Mouse (Mus musculus) heart, embryonic 14.5 days (tissue): ENCODE measurements at regions not wholly inside any gene's neighbourhood (a gene's known extent, or its start where the extent isn't known, plus 50 kb on each side); places are given as distances from the start of the nearest gene placed in this dataset.

Source experiments
- ATAC-seq: fragments of 200-750 bp; cut with Nextera tagmentation; 2 replicates; pipeline ENCODE4 v1.8.0; 2017; ENCODE audit warnings: low read depth, moderate TSS enrichment; ENCODE audit not compliant: insufficient number of reproducible peaks, insufficient read depth, low FRiP score
- H3K27ac ChIP-seq, 2 experiments: fragments of 200-500 bp in 1 of 2; fragments of 300-500 bp in 1 of 2; sonication (generic) in 1 of 2; replicated peaks in 1 of 2; 2 replicates each; pipeline ENCODE4 v1.5.1; 2012 to 2014; ENCODE audit warnings: low read depth in 2 of 2, low read length in 2 of 2, control low read depth in 1 of 2, mild to moderate bottlenecking in 1 of 2, mixed read lengths in 1 of 2; ENCODE audit not compliant: control insufficient read depth in 1 of 2, insufficient read depth in 1 of 2
- H3K27me3 ChIP-seq: fragments of 300-500 bp; sonication (generic); 2 replicates; pipeline ENCODE4 v1.6.1; 2014; ENCODE audit warnings: mild to moderate bottlenecking, low read length, control low read depth; ENCODE audit not compliant: control insufficient read depth, insufficient read depth
- H3K36me3 ChIP-seq: fragments of 300-500 bp; sonication (generic); 2 replicates; pipeline ENCODE4 v1.6.1; 2014; ENCODE audit warnings: mild to moderate bottlenecking, control low read depth, low read length, mixed read lengths; ENCODE audit not compliant: control insufficient read depth, insufficient read depth
- H3K4me1 ChIP-seq, 2 experiments: fragments of 200-500 bp in 1 of 2; fragments of 300-500 bp in 1 of 2; sonication (generic) in 1 of 2; 2 replicates each; pipeline ENCODE4 v1.6.1; 2012 to 2014; ENCODE audit warnings: low read length in 2 of 2, control low read depth in 1 of 2, mixed read lengths in 1 of 2; ENCODE audit not compliant: control insufficient read depth in 2 of 2, insufficient read depth in 2 of 2
- H3K4me2 ChIP-seq: fragments of 300-500 bp; sonication (generic); 2 replicates; pipeline ENCODE4 v1.6.1; 2014; ENCODE audit warnings: mild to moderate bottlenecking, low read length
- H3K4me3 ChIP-seq, 2 experiments: fragments of 200-500 bp in 1 of 2; fragments of 300-500 bp in 1 of 2; sonication (generic) in 1 of 2; 2 replicates each; pipeline ENCODE4 v1.5.1; 2012 to 2014; ENCODE audit warnings: low read length in 2 of 2, mild to moderate bottlenecking in 2 of 2, control low read depth in 1 of 2, low read depth in 1 of 2, moderate library complexity in 1 of 2; ENCODE audit not compliant: control insufficient read depth in 1 of 2, insufficient read depth in 1 of 2
- H3K9ac ChIP-seq: fragments of 300-500 bp; sonication (generic); 2 replicates; pipeline ENCODE4 v1.6.1; 2014; ENCODE audit warnings: mild to moderate bottlenecking, low read length
- H3K9me3 ChIP-seq: fragments of 300-500 bp; sonication (generic); 2 replicates; pipeline ENCODE4 v1.6.1; 2016; ENCODE audit warnings: low read length, control low read depth; ENCODE audit not compliant: control insufficient read depth
- WGBS: fragments of 180-500 bp; shearing (Covaris S2); extraction: QIAGEN DNeasy Blood & Tissue Kit; methylation state at CpG from one replicate; pipeline ENCODE4 v1.1.7; 2014; 5-methylcytosine and 5-hydroxymethylcytosine counted together

- Histone ChIP-seq H3K9ac (no peak overlapping the region), H3K4me1 (no peaks in the 10 kb centered on the region), H3K4me2 (no peak overlapping the region), H3K9me3 (no peaks in the 10 kb centered on the region), H3K27me3 (no peaks in the 10 kb centered on the region), H3K4me3 (no peak overlapping the region), H3K27ac (no peak overlapping the region), H3K36me3 (no peaks in the 10 kb centered on the region)
- WGBS = 83% methylated on average over 7 of the region's 7 CpGs
- no peak for ATAC-seq
Measured at GRCm38 (mm10) chr3:36329631-36330030, 107.5 kb upstream of the Qrfpr start.

- H3K4me3 ChIP-seq = no peak overlapping the region
- no peaks in the 10 kb centered on the region for H3K9me3 ChIP-seq
- no peak overlapping the region for H3K27ac ChIP-seq
- 64% methylated on average over 2 of the region's 2 CpGs for WGBS
- H3K9ac ChIP-seq = no peak overlapping the region
- no peaks in the 10 kb centered on the region for H3K27me3 ChIP-seq
- no peaks in the 10 kb centered on the region for H3K4me1 ChIP-seq
- no peak overlapping the region for H3K4me2 ChIP-seq
- ATAC-seq = no peak
- H3K36me3 ChIP-seq = no peaks in the 10 kb centered on the region
Measured at GRCm38 (mm10) chr3:36328927-36329326, 106.8 kb upstream of the Qrfpr start.

- H3K9me3 ChIP-seq = no peaks in the 10 kb centered on the region
- no peak for ATAC-seq
- no peak overlapping the region for H3K9ac ChIP-seq
- H3K4me3 ChIP-seq = no peak overlapping the region
- H3K4me1 ChIP-seq = no peaks in the 10 kb centered on the region
- H3K27me3 ChIP-seq = no peaks in the 10 kb centered on the region
- no peak overlapping the region for H3K27ac ChIP-seq
- H3K4me2 ChIP-seq = no peak overlapping the region
- H3K36me3 ChIP-seq = no peaks in the 10 kb centered on the region
Measured at GRCm38 (mm10) chr3:36318635-36319034, 96.5 kb upstream of the Qrfpr start.

- Histone ChIP-seq H3K9ac (no peak overlapping the region), H3K36me3 (no peaks in the 10 kb centered on the region), H3K9me3 (0 out of 2 replicates have a peak, but pooled peaks cover 2% of the 10 kb centered on the region), H3K4me1 (no peaks in the 10 kb centered on the region), H3K27me3 (no peaks in the 10 kb centered on the region), H3K27ac (no peak overlapping the region), H3K4me2 (no peak overlapping the region), H3K4me3 (no peak overlapping the region)
- WGBS = 28% methylated on average over 3 of the region's 3 CpGs
- no peak for ATAC-seq
Measured at GRCm38 (mm10) chr3:36311337-36311736, 89.2 kb upstream of the Qrfpr start.

GRCm38 (mm10) chr3:36310642-36311267, 88.6 kb upstream of the Qrfpr start:
- H3K4me2 ChIP-seq = peak overlapping the region; percentile 53
- H3K36me3 ChIP-seq = no peaks in the 10 kb centered on the region
- no peak overlapping the region for H3K27ac ChIP-seq
- no peaks in the 10 kb centered on the region for H3K4me1 ChIP-seq
- WGBS = 5% methylated on average over 9 of the region's 9 CpGs
- H3K9me3 ChIP-seq = 0 out of 2 replicates have a peak, but pooled peaks cover 2% of the 10 kb centered on the region
- no peaks in the 10 kb centered on the region for H3K27me3 ChIP-seq
- 0 out of 4 replicates have a peak overlapping the region, but pooled peaks of 1 of the 2 experiments have one; percentile 18 for H3K4me3 ChIP-seq
- peak overlapping the region; percentile 25; the same call in 1 of the 2 replicates for H3K9ac ChIP-seq
- no peak for ATAC-seq

- no peak for ATAC-seq
- H3K4me3 ChIP-seq = no peak overlapping the region
- no peaks in the 10 kb centered on the region for H3K27me3 ChIP-seq
- no peaks in the 10 kb centered on the region for H3K9me3 ChIP-seq
- no peaks in the 10 kb centered on the region for H3K36me3 ChIP-seq
- H3K4me1 ChIP-seq = no peaks in the 10 kb centered on the region
- no peak overlapping the region for H3K9ac ChIP-seq
- no peak overlapping the region for H3K27ac ChIP-seq
- WGBS = 68% methylated on average over 3 of the region's 3 CpGs
- H3K4me2 ChIP-seq = no peak overlapping the region
Measured at GRCm38 (mm10) chr3:36296792-36297191, 74.7 kb upstream of the Qrfpr start.

GRCm38 (mm10) chr3:36291971-36292370, 69.9 kb upstream of the Qrfpr start:
- no peaks in the 10 kb centered on the region for H3K36me3 ChIP-seq
- H3K27ac ChIP-seq = no peak overlapping the region
- WGBS = 90% methylated on average over 4 of the region's 4 CpGs
- no peak for ATAC-seq
- H3K9me3 ChIP-seq = no peaks in the 10 kb centered on the region
- H3K4me2 ChIP-seq = no peak overlapping the region
- no peak overlapping the region for H3K4me3 ChIP-seq
- H3K4me1 ChIP-seq = no peaks in the 10 kb centered on the region
- H3K27me3 ChIP-seq = no peaks in the 10 kb centered on the region
- no peak overlapping the region for H3K9ac ChIP-seq

GRCm38 (mm10) chr3:36284066-36284465, 62.0 kb upstream of the Qrfpr start:
- 62% methylated on average over 5 of the region's 5 CpGs for WGBS
- Histone ChIP-seq H3K36me3 (no peaks in the 10 kb centered on the region), H3K4me3 (no peak overlapping the region), H3K4me1 (no peaks in the 10 kb centered on the region), H3K9ac (no peak overlapping the region), H3K4me2 (no peak overlapping the region), H3K27ac (no peak overlapping the region), H3K27me3 (no peaks in the 10 kb centered on the region), H3K9me3 (peaks cover 8% of the 10 kb centered on the region)
- no peak for ATAC-seq
